Comparison of ENCODE assay signal across 8 mouse cellular contexts in the genomic region with DNA sequence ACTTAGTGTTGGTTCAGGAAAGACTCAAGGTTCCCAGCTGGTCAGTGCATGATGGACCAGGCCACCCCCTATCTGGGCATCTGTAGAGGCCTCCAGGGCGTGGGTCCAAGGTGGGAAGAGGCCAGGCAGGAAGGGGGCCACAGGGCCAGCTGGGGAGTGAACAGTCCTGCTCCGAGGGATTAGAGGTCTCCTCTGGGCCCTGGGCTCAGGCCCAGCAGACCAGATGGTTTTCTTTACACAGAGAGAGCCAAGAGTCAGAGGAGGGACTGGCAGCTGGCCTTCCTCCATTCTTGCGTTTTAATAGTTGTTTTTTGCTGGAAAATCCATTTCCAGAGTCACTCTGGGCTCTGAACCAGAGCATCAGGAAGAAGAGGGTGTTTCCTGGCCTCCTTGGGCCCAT. TPM values are rescaled to one million over a fixed set of nuclear protein-coding genes. Genes with fewer than 3 reads are reported as not detected.
DNase-seq lines count a peak whose midpoint lies in the region; ATAC-seq and TF ChIP-seq lines count a peak whose summit lies in the region.

No protein-coding gene starts in this region.

- no peak overlapping the region for H3K4me2 ChIP-seq in embryonic facial prominence, embryonic 13.5 days
- no peak overlapping the region for H3K4me2 ChIP-seq in kidney, embryonic 16.5 days (replicated peaks; ENCODE audit: low read depth, low read length)

- no peaks in the 10 kb centered on the region for H3K4me1 ChIP-seq in embryonic facial prominence, embryonic 13.5 days
- H3K4me1 ChIP-seq in embryonic facial prominence, embryonic 10.5 days: no peaks in the 10 kb centered on the region
- H3K4me1 ChIP-seq in kidney, embryonic 16.5 days (ENCODE audit: insufficient read depth, low read length): no peaks in the 10 kb centered on the region
- H3K4me1 ChIP-seq in lung, adult 2 months (ENCODE audit: control insufficient read depth, insufficient read depth, low read length): no peaks in the 10 kb centered on the region; the same call in 1 of the 2 replicates

- no peaks in the 10 kb centered on the region for H3K27me3 ChIP-seq in embryonic facial prominence, embryonic 13.5 days
- H3K27me3 ChIP-seq in embryonic facial prominence, embryonic 10.5 days (replicated peaks; ENCODE audit: low read depth, poor library complexity, severe bottlenecking): no peaks in the 10 kb centered on the region
- H3K27me3 ChIP-seq in kidney, embryonic 16.5 days (ENCODE audit: insufficient read depth, low read length): no peaks in the 10 kb centered on the region

- DNase-seq in embryonic facial prominence, embryonic 10.5 days (ENCODE audit: low spot score): no peak
- peak; percentile 86 for DNase-seq in cerebellum, adult 11 months
- peak; percentile 77 for DNase-seq in heart, adult 8-10 months (ENCODE audit: low spot score)
- DNase-seq in lung, adult 2 months: peak; percentile 34
- DNase-seq in right cerebral cortex, postnatal 10 days (ENCODE audit: low spot score in 2 of 2): peak; percentile 78 to 82
- DNase-seq in thymus, adult 18-20 months: no peak

- no peak for ATAC-seq in embryonic facial prominence, embryonic 13.5 days (ENCODE audit: insufficient number of reproducible peaks, insufficient read depth, low FRiP score, low TSS enrichment, low read depth)
- ATAC-seq in kidney, embryonic 16.5 days (ENCODE audit: low FRiP score, low TSS enrichment): peak; percentile 71

- no peak overlapping the region for H3K4me3 ChIP-seq in embryonic facial prominence, embryonic 13.5 days
- no peak overlapping the region for H3K4me3 ChIP-seq in embryonic facial prominence, embryonic 10.5 days
- no peak overlapping the region for H3K4me3 ChIP-seq in kidney, embryonic 16.5 days (ENCODE audit: low read length)
- H3K4me3 ChIP-seq in lung, adult 2 months (replicated peaks; ENCODE audit: extremely low read depth, low read depth, low read length): no peak overlapping the region

- TF ChIP-seq CTCF in lung, adult 2 months (IDR thresholded peaks at IDR 0.05; ENCODE audit: insufficient read depth, low read length): no peak

- WGBS in embryonic facial prominence, embryonic 13.5 days: 74% methylated on average over 3 of the region's 3 CpGs
- 77% methylated on average over 3 of the region's 3 CpGs for WGBS in embryonic facial prominence, embryonic 10.5 days
- WGBS in kidney, embryonic 16.5 days: 56% methylated on average over 3 of the region's 3 CpGs
- 67% methylated on average over 3 of the region's 3 CpGs for WGBS in lung, adult 2 months

- peaks cover 85% of the 10 kb centered on the region for H3K36me3 ChIP-seq in embryonic facial prominence, embryonic 13.5 days
- H3K36me3 ChIP-seq in embryonic facial prominence, embryonic 10.5 days (replicated peaks): peaks cover 96% of the 10 kb centered on the region
- H3K36me3 ChIP-seq in kidney, embryonic 16.5 days (ENCODE audit: insufficient read depth, low read length): peaks cover 55% of the 10 kb centered on the region

- H3K9ac ChIP-seq in embryonic facial prominence, embryonic 13.5 days: no peak overlapping the region
- no peak overlapping the region for H3K9ac ChIP-seq in kidney, embryonic 16.5 days (replicated peaks; ENCODE audit: low read length)

- H3K27ac ChIP-seq in embryonic facial prominence, embryonic 13.5 days: peak overlapping the region; percentile 30
- H3K27ac ChIP-seq in embryonic facial prominence, embryonic 10.5 days (replicated peaks): no peak overlapping the region
- H3K27ac ChIP-seq in kidney, embryonic 16.5 days (ENCODE audit: low read length): peak overlapping the region; percentile 38; the same call in 1 of the 2 replicates

- H3K9me3 ChIP-seq in embryonic facial prominence, embryonic 13.5 days: no peaks in the 10 kb centered on the region
- H3K9me3 ChIP-seq in embryonic facial prominence, embryonic 10.5 days: no peaks in the 10 kb centered on the region
- no peaks in the 10 kb centered on the region for H3K9me3 ChIP-seq in kidney, embryonic 16.5 days (ENCODE audit: low read length)

- no peak for TF ChIP-seq POLR2A in lung, adult 2 months (IDR thresholded peaks at IDR 0.05; ENCODE audit: borderline replicate concordance, extremely low read depth, low read depth, low read length)

RNA-seq across cellular contexts. Expression of a gene that starts 27.4 kb away (rescaled TPM):
- polyA plus RNA-seq in embryonic facial prominence, embryonic 13.5 days (2015; fragmentation: Nextera tagmentation; extraction: Ambion mirVana): 4.9 and 6.2 TPM in 2 replicates
- 3.5 and 3.6 TPM in 2 replicates for polyA plus RNA-seq in embryonic facial prominence, embryonic 10.5 days (2016; fragmentation: Nextera tagmentation; extraction: Ambion mirVana)
- total RNA-seq in heart, adult 8-10 months (2022): 1 to 10 TPM; 1.0 to 3.4 (median 1.4) TPM
- 7.9 and 10.9 TPM in 2 replicates for polyA plus RNA-seq in kidney, embryonic 16.5 days (2015; fragmentation: Nextera tagmentation; extraction: Ambion mirVana)
- polyA plus RNA-seq in lung, adult 2 months (2012; rRNA removed): 27.3 and 47.8 TPM in 2 replicates

RNA-seq across cellular contexts. Expression of a gene that starts 29.1 kb away (rescaled TPM):
- 326 and 350 TPM in 2 replicates for polyA plus RNA-seq in embryonic facial prominence, embryonic 13.5 days (2015; fragmentation: Nextera tagmentation; extraction: Ambion mirVana)
- 419 and 420 TPM in 2 replicates for polyA plus RNA-seq in embryonic facial prominence, embryonic 10.5 days (2016; fragmentation: Nextera tagmentation; extraction: Ambion mirVana)
- 100 to 1,000 TPM; 213 to 238 (median 226) TPM for total RNA-seq in heart, adult 8-10 months (2022)
- polyA plus RNA-seq in kidney, embryonic 16.5 days (2015; fragmentation: Nextera tagmentation; extraction: Ambion mirVana): 312 and 350 TPM in 2 replicates
- 304 and 332 TPM in 2 replicates for polyA plus RNA-seq in lung, adult 2 months (2012; rRNA removed)

Comparison
In these comparisons a context has a peak if more than half of its experiments do, and no peak if none do; other contexts are left out.
1. DNase-seq: peak in cerebellum, adult 11 months (single experiment), heart, adult 8-10 months (single experiment), lung, adult 2 months (single experiment) and right cerebral cortex, postnatal 10 days (2 of 2); none in embryonic facial prominence, embryonic 10.5 days (single experiment) and thymus, adult 18-20 months (0 of 2).